Mouse (Mus musculus): ENCODE results near the gene Nelfa. TPM values are rescaled to one million over a fixed set of nuclear protein-coding genes. Genes with fewer than 3 reads are reported as not detected.

The Nelfa gene
- polyA plus RNA-seq, 1 experiment from 2014 or later, result 64.0 TPM

- 69% methylated on average over 7 of the region's 7 CpGs for WGBS
- no peak for TF ChIP-seq CTCF (IDR thresholded peaks at IDR 0.05; ENCODE audit: low read depth)
- no peaks in the 10 kb centered on the region for H3K27me3 ChIP-seq (ENCODE audit: insufficient read depth, low read length)
- ATAC-seq (ENCODE audit: insufficient read depth) (no peak), DNase-seq (no peak)
- H3K4me3 ChIP-seq (ENCODE audit: low read depth, low read length), result peak overlapping the region; percentile 89
- 0 out of 2 replicates have a peak, but pooled peaks cover under 1% of the 10 kb centered on the region for H3K9me3 ChIP-seq (ENCODE audit: low read depth, low read length)
- H3K9ac ChIP-seq, result no peak overlapping the region
- H3K4me2 ChIP-seq, result peak overlapping the region; percentile 87
- no peak overlapping the region for H3K27ac ChIP-seq (ENCODE audit: low read depth)
- H3K4me1 ChIP-seq (ENCODE audit: insufficient read depth), result peaks cover 10% of the 10 kb centered on the region
- H3K36me3 ChIP-seq (ENCODE audit: insufficient read depth), result peaks cover 12% of the 10 kb centered on the region
These were observed 1.3 kb downstream of the Nelfa start for GRCm38 (mm10) chr5:33934877-33935276.

- H3K4me2 ChIP-seq, result peak overlapping the region; percentile 87
- TF ChIP-seq CTCF (IDR thresholded peaks at IDR 0.05; ENCODE audit: low read depth), result no peak
- H3K9me3 ChIP-seq (ENCODE audit: low read depth, low read length), result no peaks in the 10 kb centered on the region; the same call in 1 of the 2 replicates
- no peak overlapping the region for H3K9ac ChIP-seq
- peak overlapping the region; percentile 89 for H3K4me3 ChIP-seq (ENCODE audit: low read depth, low read length)
- H3K36me3 ChIP-seq (ENCODE audit: insufficient read depth), result peaks cover 18% of the 10 kb centered on the region
- no peak for DNase-seq
- H3K27ac ChIP-seq (ENCODE audit: low read depth), result no peak overlapping the region
- ATAC-seq (ENCODE audit: insufficient read depth), result no peak
- H3K27me3 ChIP-seq (ENCODE audit: insufficient read depth, low read length), result no peaks in the 10 kb centered on the region
- 81% methylated on average over 2 of the region's 2 CpGs for WGBS
- peaks cover 10% of the 10 kb centered on the region for H3K4me1 ChIP-seq (ENCODE audit: insufficient read depth)
These were observed 2.1 kb downstream of the Nelfa start for GRCm38 (mm10) chr5:33934081-33934480.

GRCm38 (mm10) chr5:33932413-33932812 is 3.8 kb downstream of the Nelfa start:
- DNase-seq (no peak), ATAC-seq (ENCODE audit: insufficient read depth) (no peak)
- WGBS, result 81% methylated on average over 2 of the region's 2 CpGs
- no peak for TF ChIP-seq CTCF (IDR thresholded peaks at IDR 0.05; ENCODE audit: low read depth)
- Histone ChIP-seq H3K36me3 (ENCODE audit: insufficient read depth) (peaks cover 25% of the 10 kb centered on the region), H3K9ac (no peak overlapping the region), H3K27ac (ENCODE audit: low read depth) (no peak overlapping the region), H3K27me3 (ENCODE audit: insufficient read depth, low read length) (no peaks in the 10 kb centered on the region), H3K9me3 (ENCODE audit: low read depth, low read length) (no peaks in the 10 kb centered on the region; the same call in 1 of the 2 replicates), H3K4me3 (ENCODE audit: low read depth, low read length) (no peak overlapping the region), H3K4me2 (no peak overlapping the region), H3K4me1 (ENCODE audit: insufficient read depth) (peaks cover 10% of the 10 kb centered on the region)

DNA sequence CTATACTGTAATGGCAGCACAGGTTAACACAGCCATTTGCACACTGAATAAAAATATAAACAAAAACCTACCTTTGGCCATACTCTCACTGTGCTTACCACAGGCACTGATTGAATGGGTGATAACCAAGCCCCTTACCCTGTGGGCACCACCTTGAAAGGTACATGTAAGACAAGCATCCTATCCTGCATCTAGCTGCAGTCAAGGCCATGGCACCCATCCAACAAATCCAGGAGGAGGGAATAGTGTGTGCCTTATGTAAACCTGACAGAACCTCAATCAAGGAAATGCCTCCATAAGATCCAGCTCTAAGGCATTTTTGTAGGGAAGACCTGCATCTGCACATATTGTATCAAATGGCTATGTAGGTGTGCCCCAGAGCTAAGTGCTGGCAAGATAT is 10.0 kb downstream of the Nelfa start:
- ATAC-seq (ENCODE audit: insufficient read depth) (no peak), DNase-seq (no peak)
- Histone ChIP-seq H3K9ac (no peak overlapping the region), H3K4me2 (no peak overlapping the region), H3K27me3 (ENCODE audit: insufficient read depth, low read length) (no peaks in the 10 kb centered on the region), H3K27ac (ENCODE audit: low read depth) (no peak overlapping the region), H3K9me3 (ENCODE audit: low read depth, low read length) (no peaks in the 10 kb centered on the region; the same call in 1 of the 2 replicates), H3K4me1 (ENCODE audit: insufficient read depth) (no peaks in the 10 kb centered on the region), H3K36me3 (ENCODE audit: insufficient read depth) (peaks cover 34% of the 10 kb centered on the region), H3K4me3 (ENCODE audit: low read depth, low read length) (no peak overlapping the region)
- TF ChIP-seq CTCF (IDR thresholded peaks at IDR 0.05; ENCODE audit: low read depth), result no peak

- no peaks in the 10 kb centered on the region for H3K27me3 ChIP-seq (ENCODE audit: insufficient read depth, low read length)
- H3K4me1 ChIP-seq (ENCODE audit: insufficient read depth), result no peaks in the 10 kb centered on the region
- 59% methylated on average over 2 of the region's 2 CpGs for WGBS
- H3K36me3 ChIP-seq (ENCODE audit: insufficient read depth), result peaks cover 42% of the 10 kb centered on the region
- H3K4me2 ChIP-seq, result no peak overlapping the region
- H3K4me3 ChIP-seq (ENCODE audit: low read depth, low read length), result no peak overlapping the region
- no peak for DNase-seq
- no peak for ATAC-seq (ENCODE audit: insufficient read depth)
- H3K9me3 ChIP-seq (ENCODE audit: low read depth, low read length), result no peaks in the 10 kb centered on the region
- no peak for TF ChIP-seq CTCF (IDR thresholded peaks at IDR 0.05; ENCODE audit: low read depth)
- H3K9ac ChIP-seq, result no peak overlapping the region
- H3K27ac ChIP-seq (ENCODE audit: low read depth), result no peak overlapping the region
These were observed 13.6 kb downstream of the Nelfa start for GRCm38 (mm10) chr5:33922566-33922965.

GRCm38 (mm10) chr5:33921486-33922235 is 14.6 kb downstream of the Nelfa start:
- ATAC-seq (ENCODE audit: insufficient read depth) (no peak), DNase-seq (peak; percentile 15)
- no peaks in the 10 kb centered on the region for H3K4me1 ChIP-seq (ENCODE audit: insufficient read depth)
- H3K4me2 ChIP-seq, result no peak overlapping the region
- no peaks in the 10 kb centered on the region for H3K27me3 ChIP-seq (ENCODE audit: insufficient read depth, low read length)
- H3K27ac ChIP-seq (ENCODE audit: low read depth), result no peak overlapping the region
- H3K36me3 ChIP-seq (ENCODE audit: insufficient read depth), result peaks cover 43% of the 10 kb centered on the region
- no peaks in the 10 kb centered on the region for H3K9me3 ChIP-seq (ENCODE audit: low read depth, low read length)
- H3K4me3 ChIP-seq (ENCODE audit: low read depth, low read length), result no peak overlapping the region
- no peak overlapping the region for H3K9ac ChIP-seq
- whole genome bisulfite sequencing, result 71% methylated on average over 7 of the region's 7 CpGs
- no peak for TF ChIP-seq CTCF (IDR thresholded peaks at IDR 0.05; ENCODE audit: low read depth)

DNA sequence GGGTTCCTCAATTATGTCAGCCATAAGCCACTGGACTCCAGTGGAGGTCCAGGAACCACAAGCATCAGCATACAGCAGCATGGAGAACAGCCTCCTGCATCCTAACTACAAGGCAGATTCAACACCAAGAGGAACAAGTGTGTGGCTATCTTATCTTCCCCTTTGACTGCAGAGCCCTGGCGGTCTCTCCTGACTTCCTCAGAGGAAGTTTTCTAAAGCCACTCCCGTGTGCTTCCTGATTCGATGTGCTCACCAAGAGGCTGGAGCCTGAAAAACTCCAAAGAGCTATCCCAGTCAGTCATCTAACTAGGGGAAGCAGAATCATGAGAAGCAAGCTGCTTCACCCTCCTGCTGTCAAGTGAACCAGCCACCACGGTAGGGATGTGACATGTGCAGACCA is 15.3 kb downstream of the Nelfa start:
- Histone ChIP-seq H3K4me3 (ENCODE audit: low read depth, low read length) (no peak overlapping the region), H3K9me3 (ENCODE audit: low read depth, low read length) (no peaks in the 10 kb centered on the region), H3K36me3 (ENCODE audit: insufficient read depth) (peaks cover 45% of the 10 kb centered on the region), H3K27ac (ENCODE audit: low read depth) (no peak overlapping the region), H3K9ac (no peak overlapping the region), H3K4me1 (ENCODE audit: insufficient read depth) (no peaks in the 10 kb centered on the region), H3K4me2 (no peak overlapping the region), H3K27me3 (ENCODE audit: insufficient read depth, low read length) (no peaks in the 10 kb centered on the region)
- TF ChIP-seq CTCF (IDR thresholded peaks at IDR 0.05; ENCODE audit: low read depth), result no peak
- ATAC-seq (ENCODE audit: insufficient read depth), result no peak
- no peak for DNase-seq
- 76% methylated on average over 4 of the region's 4 CpGs for WGBS
